Mouse (Mus musculus): Measurements from ENCODE around the gene Haao.

DNA sequence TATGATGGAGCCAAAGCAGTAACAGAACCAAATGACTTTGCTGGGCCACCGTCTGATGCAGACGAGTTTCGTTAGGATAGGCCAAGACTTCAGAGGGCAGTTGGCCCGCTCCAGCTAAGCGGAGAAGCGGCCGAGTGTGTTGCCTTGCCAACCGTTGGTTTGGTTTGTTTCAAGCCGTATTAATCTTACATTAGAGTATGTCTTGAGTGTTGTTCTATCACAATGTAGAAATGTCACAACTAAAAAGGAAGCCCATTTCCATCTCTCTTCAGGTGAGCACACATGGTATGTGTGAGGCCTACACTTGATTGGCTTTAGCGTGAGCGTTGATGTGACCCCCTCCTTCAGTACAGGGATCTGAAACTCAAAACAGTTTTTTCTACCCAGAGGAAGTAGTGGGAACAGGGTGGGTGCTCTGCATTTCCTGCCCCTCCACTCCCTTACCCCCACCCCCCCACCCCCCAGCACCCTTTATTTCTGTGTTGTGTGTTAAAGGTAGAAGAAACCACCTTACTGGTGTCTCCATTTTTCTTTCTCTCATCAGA lies 48.2 kb downstream of the Haao start:
- TF ChIP-seq CTCF (IDR thresholded peaks at IDR 0.05; ENCODE audit: control insufficient read depth, insufficient read depth, insufficient read length) (no peak), USF1 (IDR thresholded peaks at IDR 0.05; ENCODE audit: low read depth) (no peak), MYOG (IDR thresholded peaks at IDR 0.05; ENCODE audit: control insufficient read depth, extremely low read depth, insufficient read length) (no peak), MAX (IDR thresholded peaks at IDR 0.05) (no peak)
